Mouse (Mus musculus): ENCODE measurements around the gene Clip1. TPM values are rescaled to one million over a fixed set of nuclear protein-coding genes. Genes with fewer than 3 reads are reported as not detected.

Clip1 gene
- polyA plus RNA-seq, 1 experiment from 2014 or later = 51.7 TPM

GRCm38 (mm10) chr5:123599319-123599718 lies 85.1 kb downstream of the Clip1 start:
- 41% methylated on average over 6 of the region's 6 CpGs for WGBS
- H3K9me3 ChIP-seq = no peaks in the 10 kb centered on the region
- no peak overlapping the region for H3K27ac ChIP-seq
- H3K4me3 ChIP-seq (replicated peaks) = no peak overlapping the region
- no peak overlapping the region for H3K4me2 ChIP-seq
- H3K9ac ChIP-seq (replicated peaks) = no peak overlapping the region
- no peaks in the 10 kb centered on the region for H3K27me3 ChIP-seq
- no peaks in the 10 kb centered on the region for H3K4me1 ChIP-seq (replicated peaks)
- peaks cover 76% of the 10 kb centered on the region for H3K36me3 ChIP-seq
- ATAC-seq (ENCODE audit: insufficient number of reproducible peaks, insufficient read depth, low FRiP score, low TSS enrichment, low read depth) = no peak

GRCm38 (mm10) chr5:123593622-123594280 lies 90.7 kb downstream of the Clip1 start:
- H3K27ac ChIP-seq = no peak overlapping the region
- H3K9ac ChIP-seq (replicated peaks) = no peak overlapping the region
- H3K9me3 ChIP-seq = no peaks in the 10 kb centered on the region
- H3K27me3 ChIP-seq = no peaks in the 10 kb centered on the region
- no peaks in the 10 kb centered on the region for H3K4me1 ChIP-seq (replicated peaks)
- no peak overlapping the region for H3K4me2 ChIP-seq
- H3K4me3 ChIP-seq (replicated peaks) = no peak overlapping the region
- peaks cover 73% of the 10 kb centered on the region for H3K36me3 ChIP-seq
- ATAC-seq (ENCODE audit: insufficient number of reproducible peaks, insufficient read depth, low FRiP score, low TSS enrichment, low read depth) = no peak
- 77% methylated on average over 10 of the region's 10 CpGs for WGBS

- no peak overlapping the region for H3K4me3 ChIP-seq (replicated peaks)
- no peak overlapping the region for H3K9ac ChIP-seq (replicated peaks)
- H3K9me3 ChIP-seq = no peaks in the 10 kb centered on the region
- H3K27ac ChIP-seq = no peak overlapping the region
- no peak for ATAC-seq (ENCODE audit: insufficient number of reproducible peaks, insufficient read depth, low FRiP score, low TSS enrichment, low read depth)
- no peak overlapping the region for H3K4me2 ChIP-seq
- no peaks in the 10 kb centered on the region for H3K27me3 ChIP-seq
- H3K4me1 ChIP-seq (replicated peaks) = no peaks in the 10 kb centered on the region
- H3K36me3 ChIP-seq = peaks cover 63% of the 10 kb centered on the region
- WGBS = 86% methylated on average over 6 of the region's 6 CpGs
Measured at GRCm38 (mm10) chr5:123580043-123580442, 104.4 kb downstream of the Clip1 start.

- Histone ChIP-seq H3K27ac (no peak overlapping the region), H3K4me1 (replicated peaks) (peaks cover 7% of the 10 kb centered on the region), H3K27me3 (no peaks in the 10 kb centered on the region), H3K9me3 (no peaks in the 10 kb centered on the region), H3K4me3 (replicated peaks) (no peak overlapping the region), H3K9ac (replicated peaks) (no peak overlapping the region), H3K4me2 (no peak overlapping the region), H3K36me3 (peaks cover 45% of the 10 kb centered on the region)
- no peak for ATAC-seq (ENCODE audit: insufficient number of reproducible peaks, insufficient read depth, low FRiP score, low TSS enrichment, low read depth)
- 77% methylated on average over 3 of the region's 3 CpGs for WGBS
Measured at GRCm38 (mm10) chr5:123576696-123577095, 107.7 kb downstream of the Clip1 start.

GRCm38 (mm10) chr5:123573362-123573761 lies 111.1 kb downstream of the Clip1 start:
- Histone ChIP-seq H3K4me3 (replicated peaks) (peak overlapping the region; percentile 93), H3K4me2 (peak overlapping the region; percentile 88), H3K9me3 (no peaks in the 10 kb centered on the region), H3K4me1 (replicated peaks) (peaks cover 7% of the 10 kb centered on the region), H3K27me3 (no peaks in the 10 kb centered on the region), H3K9ac (replicated peaks) (no peak overlapping the region), H3K36me3 (peaks cover 28% of the 10 kb centered on the region), H3K27ac (no peak overlapping the region)
- no peak for ATAC-seq (ENCODE audit: insufficient number of reproducible peaks, insufficient read depth, low FRiP score, low TSS enrichment, low read depth)
- WGBS = 68% methylated on average over 8 of the region's 8 CpGs

GRCm38 (mm10) chr5:123572357-123573186 lies 111.8 kb downstream of the Clip1 start, which contains the start of gene Vps33a:
Gene Vps33a, minus strand, starts transcription at chr5:123573038.
- peak within 1 kb of the TSS; percentile 88 for H3K4me2 ChIP-seq
- H3K9ac ChIP-seq (replicated peaks) = peak within 1 kb of the TSS; percentile 74
- peaks cover 29% of the 10 kb centered on the region for H3K36me3 ChIP-seq
- H3K27me3 ChIP-seq = no peaks in the 10 kb centered on the region
- peaks cover 7% of the 10 kb centered on the region for H3K4me1 ChIP-seq (replicated peaks)
- H3K27ac ChIP-seq = no peak within 1 kb of the TSS
- H3K9me3 ChIP-seq = no peaks in the 10 kb centered on the region
- peak within 1 kb of the TSS; percentile 93 for H3K4me3 ChIP-seq (replicated peaks)
- peak; percentile 86 for ATAC-seq (ENCODE audit: insufficient number of reproducible peaks, insufficient read depth, low FRiP score, low TSS enrichment, low read depth)
- under 1% methylated on average over 54 of the region's 54 CpGs for WGBS

- H3K4me1 ChIP-seq (replicated peaks) = no peaks in the 10 kb centered on the region
- H3K27ac ChIP-seq = no peak overlapping the region
- WGBS = 92% methylated on average over 11 of the region's 11 CpGs
- no peaks in the 10 kb centered on the region for H3K27me3 ChIP-seq
- H3K9ac ChIP-seq (replicated peaks) = no peak overlapping the region
- H3K4me2 ChIP-seq = no peak overlapping the region
- H3K36me3 ChIP-seq = peaks cover 95% of the 10 kb centered on the region
- H3K4me3 ChIP-seq (replicated peaks) = no peak overlapping the region
- ATAC-seq (ENCODE audit: insufficient number of reproducible peaks, insufficient read depth, low FRiP score, low TSS enrichment, low read depth) = no peak
- H3K9me3 ChIP-seq = no peaks in the 10 kb centered on the region
Measured at GRCm38 (mm10) chr5:123561128-123561527, 123.3 kb downstream of the Clip1 start.

- Histone ChIP-seq H3K4me3 (replicated peaks) (no peak overlapping the region), H3K36me3 (peaks cover 91% of the 10 kb centered on the region), H3K4me2 (no peak overlapping the region), H3K9ac (replicated peaks) (no peak overlapping the region), H3K9me3 (no peaks in the 10 kb centered on the region), H3K4me1 (replicated peaks) (no peaks in the 10 kb centered on the region), H3K27me3 (no peaks in the 10 kb centered on the region), H3K27ac (no peak overlapping the region)
- ATAC-seq (ENCODE audit: insufficient number of reproducible peaks, insufficient read depth, low FRiP score, low TSS enrichment, low read depth) = no peak
- 90% methylated on average over 8 of the region's 8 CpGs for WGBS
Measured at GRCm38 (mm10) chr5:123559588-123559987, 124.8 kb downstream of the Clip1 start.

GRCm38 (mm10) chr5:123556451-123556850 lies 128.0 kb downstream of the Clip1 start:
- no peak overlapping the region for H3K4me3 ChIP-seq (replicated peaks)
- no peak overlapping the region for H3K9ac ChIP-seq (replicated peaks)
- no peak overlapping the region for H3K27ac ChIP-seq
- H3K9me3 ChIP-seq = no peaks in the 10 kb centered on the region
- no peak for ATAC-seq (ENCODE audit: insufficient number of reproducible peaks, insufficient read depth, low FRiP score, low TSS enrichment, low read depth)
- H3K4me2 ChIP-seq = no peak overlapping the region
- WGBS = 68% methylated on average over 2 of the region's 2 CpGs
- no peaks in the 10 kb centered on the region for H3K27me3 ChIP-seq
- peaks cover 65% of the 10 kb centered on the region for H3K36me3 ChIP-seq
- no peaks in the 10 kb centered on the region for H3K4me1 ChIP-seq (replicated peaks)

- H3K9me3 ChIP-seq = no peaks in the 10 kb centered on the region
- no peak overlapping the region for H3K9ac ChIP-seq (replicated peaks)
- peaks cover 58% of the 10 kb centered on the region for H3K36me3 ChIP-seq
- H3K27me3 ChIP-seq = no peaks in the 10 kb centered on the region
- no peak overlapping the region for H3K4me2 ChIP-seq
- no peak overlapping the region for H3K4me3 ChIP-seq (replicated peaks)
- WGBS = 89% methylated on average over 7 of the region's 7 CpGs
- ATAC-seq (ENCODE audit: insufficient number of reproducible peaks, insufficient read depth, low FRiP score, low TSS enrichment, low read depth) = no peak
- no peak overlapping the region for H3K27ac ChIP-seq
- no peaks in the 10 kb centered on the region for H3K4me1 ChIP-seq (replicated peaks)
Measured at GRCm38 (mm10) chr5:123555693-123556092, 128.7 kb downstream of the Clip1 start.

GRCm38 (mm10) chr5:123533801-123534200 lies 150.6 kb downstream of the Clip1 start:
- 95% methylated on average over 10 of the region's 10 CpGs for WGBS
- H3K9me3 ChIP-seq = no peaks in the 10 kb centered on the region
- no peak overlapping the region for H3K27ac ChIP-seq
- no peak overlapping the region for H3K4me3 ChIP-seq (replicated peaks)
- H3K27me3 ChIP-seq = no peaks in the 10 kb centered on the region
- no peak for ATAC-seq (ENCODE audit: insufficient number of reproducible peaks, insufficient read depth, low FRiP score, low TSS enrichment, low read depth)
- peaks cover 83% of the 10 kb centered on the region for H3K36me3 ChIP-seq
- H3K4me1 ChIP-seq (replicated peaks) = no peaks in the 10 kb centered on the region
- no peak overlapping the region for H3K4me2 ChIP-seq
- H3K9ac ChIP-seq (replicated peaks) = no peak overlapping the region
